In genomic region chr9:84107045-84107813, GRCm38 (mm10) we compare ENCODE assay signal across 11 mouse cellular contexts.
DNase-seq lines count a peak whose midpoint lies in the region; ATAC-seq and TF ChIP-seq lines count a peak whose summit lies in the region.
"Had no signal": no experiment of that assay in that cellular context is flagged by ENCODE, and none has a peak within 500 bp of the region (broad histone marks: within the 10 kb centered on the region; RNA-seq: fewer than 3 reads in every experiment).

No protein-coding gene starts in this region.

- H3K4me1 ChIP-seq in forebrain, embryonic 10.5 days, result peaks cover 39% of the 10 kb centered on the region
- peaks cover 26% of the 10 kb centered on the region for H3K4me1 ChIP-seq in forebrain, embryonic 15.5 days
- peaks cover 27% of the 10 kb centered on the region for H3K4me1 ChIP-seq in neural tube, embryonic 13.5 days (replicated peaks)

- peak overlapping the region; percentile 48 for H3K27ac ChIP-seq in forebrain, embryonic 10.5 days
- H3K27ac ChIP-seq in forebrain, embryonic 15.5 days (replicated peaks), result no peak overlapping the region
- peak overlapping the region; percentile 65 for H3K27ac ChIP-seq in layer of hippocampus, adult 2 months
- H3K27ac ChIP-seq in neural tube, embryonic 13.5 days (replicated peaks), result no peak overlapping the region

- no peak for ATAC-seq in forebrain, embryonic 15.5 days (replicated peaks)
- no peak; the same call in 1 of the 2 replicates for ATAC-seq in neural tube, embryonic 13.5 days (ENCODE audit: low read depth)

- no peak for TF ChIP-seq CTCF in layer of hippocampus, adult 2 months (conservative IDR thresholded peaks at IDR 0.05)

- no peaks in the 10 kb centered on the region for H3K9me3 ChIP-seq in forebrain, embryonic 10.5 days
- no peaks in the 10 kb centered on the region for H3K9me3 ChIP-seq in forebrain, embryonic 15.5 days
- no peaks in the 10 kb centered on the region for H3K9me3 ChIP-seq in neural tube, embryonic 13.5 days

- H3K27me3 ChIP-seq in forebrain, embryonic 10.5 days (ENCODE audit: poor library complexity, severe bottlenecking), result no peaks in the 10 kb centered on the region
- H3K27me3 ChIP-seq in forebrain, embryonic 15.5 days, result no peaks in the 10 kb centered on the region
- H3K27me3 ChIP-seq in neural tube, embryonic 13.5 days, result no peaks in the 10 kb centered on the region; the same call in 1 of the 2 replicates

- no peaks in the 10 kb centered on the region for H3K36me3 ChIP-seq in forebrain, embryonic 10.5 days (replicated peaks)
- H3K36me3 ChIP-seq in forebrain, embryonic 15.5 days, result no peaks in the 10 kb centered on the region
- no peaks in the 10 kb centered on the region for H3K36me3 ChIP-seq in neural tube, embryonic 13.5 days

- no peak overlapping the region for H3K4me3 ChIP-seq in forebrain, embryonic 10.5 days
- no peak overlapping the region for H3K4me3 ChIP-seq in forebrain, embryonic 15.5 days
- peak overlapping the region; percentile 38 for H3K4me3 ChIP-seq in layer of hippocampus, adult 2 months
- H3K4me3 ChIP-seq in neural tube, embryonic 13.5 days, result no peak overlapping the region

- H3K4me2 ChIP-seq in forebrain, embryonic 15.5 days (replicated peaks), result no peak overlapping the region
- H3K4me2 ChIP-seq in neural tube, embryonic 13.5 days, result peak overlapping the region; percentile 23

- WGBS in forebrain, embryonic 10.5 days, result 89% methylated on average over 20 of the region's 20 CpGs
- 74% methylated on average over 20 of the region's 20 CpGs for WGBS in forebrain, embryonic 15.5 days
- 42% methylated on average over 20 of the region's 20 CpGs for WGBS in neural tube, embryonic 13.5 days

- DNase-seq in forebrain, embryonic 10.5 days (ENCODE audit: extremely low spot score, low spot score), result no peak
- peak in 1 of 2 experiments; percentile 24 for DNase-seq in layer of hippocampus, adult 2 months (ENCODE audit: low spot score in 2 of 2)
- no peak for DNase-seq in layer of hippocampus, adult 9-10 months (ENCODE audit: low spot score)
- peak; percentile 49 for DNase-seq in brain, adult 2 months (ENCODE audit: low read depth, low spot score)
- DNase-seq in urinary bladder, postnatal 25 days (ENCODE audit: low spot score), result no peak
- DNase-seq in thymus, postnatal 36 days, result no peak
- DNase-seq: gastrocnemius, postnatal 14 days; kidney, adult 11 months; liver had no signal

- H3K9ac ChIP-seq in forebrain, embryonic 15.5 days (replicated peaks), result no peak overlapping the region
- H3K9ac ChIP-seq in neural tube, embryonic 13.5 days, result peak overlapping the region; percentile 14; the same call in 1 of the 2 replicates

Comparison
In these comparisons a context has a peak if more than half of its experiments do, and no peak if none do; other contexts are left out.
1. H3K27ac ChIP-seq: peak in forebrain, embryonic 10.5 days (single experiment) and layer of hippocampus, adult 2 months (single experiment); none in forebrain, embryonic 15.5 days (single experiment) and neural tube, embryonic 13.5 days (single experiment).